Mouse (Mus musculus): ENCODE results near the gene 1700020A23Rik. TPM values are rescaled to one million over a fixed set of nuclear protein-coding genes. Genes with fewer than 3 reads are reported as not detected.
A peak's percentile ranks its signal among the peaks of the same experiment; 100 is the strongest.

1700020A23Rik gene
- total RNA-seq, 2 experiments from 2014 or later, result not detected

DNA sequence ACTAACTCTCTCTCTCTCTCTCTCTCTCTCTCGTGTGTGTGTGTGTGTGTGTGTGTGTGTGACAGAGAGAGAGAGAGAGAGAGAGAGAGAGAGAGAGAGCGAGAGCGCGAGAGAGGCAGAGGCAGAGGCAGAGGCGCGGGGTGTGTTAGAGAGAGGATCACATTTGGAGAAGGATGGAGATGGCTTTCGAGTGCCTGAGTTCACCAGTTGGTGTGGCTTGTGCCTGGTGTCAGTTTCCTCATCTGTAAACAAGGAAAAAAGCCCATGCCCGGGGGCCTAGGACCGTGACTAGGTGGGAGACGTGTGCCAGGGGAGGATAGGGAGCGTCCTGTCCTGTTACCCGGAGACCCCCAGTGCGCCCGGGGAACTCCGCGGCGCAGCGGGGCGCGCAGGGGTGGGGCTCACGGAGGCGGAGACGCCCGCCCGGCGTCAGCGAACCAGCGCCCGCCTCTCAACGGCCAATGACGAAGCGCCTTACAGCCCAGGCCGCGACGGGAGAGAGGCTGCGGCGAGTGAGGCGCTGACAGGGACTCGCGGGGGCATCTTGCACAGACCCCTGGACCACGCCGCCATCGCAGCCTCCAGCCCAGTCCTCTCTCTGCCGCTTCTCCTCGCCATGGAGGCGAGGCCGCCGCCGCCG, 44.9 kb downstream of the 1700020A23Rik start, which contains the start of gene Ptpra:
Gene Ptpra, plus strand, starts transcription at position 485 of the 640 bp plus-strand sequence.
- intact Hi-C loops (cut with DNase I), result loop anchor here (2.0 to 5.0 kb wide), 2 partner anchors 27 to 42 kb away; no protein-coding TSS in a partner anchor
- peak; percentile 95 to 96 for DNase-seq

DNA sequence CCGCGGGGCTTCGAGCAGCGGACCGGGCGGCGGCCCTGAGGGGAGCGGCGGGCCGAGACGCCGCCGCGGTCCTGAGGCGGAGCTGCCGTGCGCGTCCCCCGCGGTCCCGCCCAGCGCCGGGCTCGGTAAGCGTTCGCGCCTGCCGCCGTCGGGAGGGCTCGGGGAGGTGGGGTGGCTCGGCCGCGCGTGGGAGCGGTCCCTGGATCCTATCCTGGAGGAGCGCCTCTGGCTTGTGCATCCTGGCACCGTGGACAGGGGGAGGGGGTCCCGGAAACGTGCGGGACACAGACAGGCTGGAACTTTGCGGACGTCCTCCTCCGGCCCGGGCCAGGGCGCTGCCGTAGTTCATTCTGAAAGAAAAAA, 45.4 kb downstream of the 1700020A23Rik start:
- peak in 1 of 2 experiments; percentile 82 for DNase-seq
- intact Hi-C loops (cut with DNase I), result loop anchor here (2.0 to 5.0 kb wide), 2 partner anchors 26 to 42 kb away; no protein-coding TSS in a partner anchor

DNA sequence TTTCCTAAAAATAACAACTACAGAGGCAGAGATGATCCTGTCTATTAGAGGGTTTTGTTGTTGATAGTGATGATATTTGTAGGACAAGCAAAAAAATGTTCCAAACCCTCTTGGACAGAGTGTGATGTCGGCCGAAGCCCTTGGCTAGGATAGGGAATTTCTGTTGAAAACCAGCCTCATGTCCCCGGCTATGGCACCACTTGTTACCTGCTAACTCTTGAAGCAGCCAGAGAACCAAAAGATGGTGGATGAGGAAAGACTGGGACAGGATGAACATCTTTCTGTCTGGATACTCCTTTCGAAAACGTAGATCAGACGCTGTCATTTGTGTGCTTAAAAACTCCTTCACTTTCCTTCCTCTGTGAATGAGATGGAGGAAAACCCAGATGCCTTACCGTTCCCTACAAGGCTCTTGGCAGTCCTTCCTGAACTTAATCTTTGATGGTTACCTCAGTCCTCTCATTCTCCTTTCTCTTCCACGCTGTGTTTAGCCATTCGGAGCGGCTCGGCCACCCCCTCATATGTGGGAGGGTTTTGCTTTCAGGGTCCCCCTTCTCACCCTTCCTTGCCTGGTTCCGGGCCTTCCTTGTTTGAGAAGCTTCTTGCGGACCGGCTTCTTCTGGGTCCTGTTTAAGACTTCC, 46.1 kb downstream of the 1700020A23Rik start:
- intact Hi-C loops (cut with DNase I), result loop anchor here (2.0 to 5.0 kb wide), 2 partner anchors 26 to 41 kb away; no protein-coding TSS in a partner anchor
- DNase-seq, result no peak

DNA sequence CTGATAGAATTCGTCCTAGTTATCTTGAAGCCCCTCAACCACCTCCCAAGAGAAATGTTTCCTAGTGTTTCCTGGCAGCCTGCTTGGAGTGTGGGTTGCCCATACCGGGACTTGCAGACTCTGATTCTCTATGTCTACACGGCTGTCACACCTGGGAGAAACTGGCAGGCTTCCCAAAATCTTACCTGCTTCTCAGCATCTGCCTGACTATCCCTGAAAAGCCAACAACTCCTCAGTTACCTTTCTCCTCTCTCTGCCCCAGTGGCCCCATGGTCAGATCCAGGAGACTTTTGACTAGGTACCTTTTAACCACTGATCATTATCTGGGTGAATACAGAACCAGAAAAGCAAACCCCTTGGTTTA, 46.6 kb downstream of the 1700020A23Rik start:
- intact Hi-C loops (cut with DNase I), result loop anchor here (2.0 to 5.0 kb wide), 2 partner anchors 25 to 41 kb away; no protein-coding TSS in a partner anchor
- DNase-seq, result no peak

DNA sequence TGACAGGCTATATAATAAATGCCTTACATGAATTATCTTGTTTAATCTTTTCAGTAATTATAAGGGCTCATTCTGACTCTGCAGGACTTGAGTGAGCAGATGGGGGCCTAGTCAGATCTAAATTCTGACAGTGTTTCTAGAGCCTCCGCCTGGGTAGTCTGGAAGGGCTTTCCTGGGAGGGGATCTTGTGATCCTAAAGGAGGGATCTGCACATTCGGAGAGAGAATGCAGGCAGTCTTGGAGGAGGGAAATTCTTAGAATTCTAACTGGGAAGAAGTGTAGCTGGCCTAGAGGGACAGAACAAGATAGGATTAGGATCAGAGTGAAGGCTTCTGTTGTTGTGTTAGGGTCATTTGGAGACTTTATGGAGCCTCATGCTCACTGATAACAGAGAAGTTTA, 47.2 kb downstream of the 1700020A23Rik start:
- no peak for DNase-seq
- intact Hi-C loops (cut with DNase I), result loop anchor here (5.0 kb wide), 1 partner anchor 40 kb away; no protein-coding TSS in a partner anchor

DNA sequence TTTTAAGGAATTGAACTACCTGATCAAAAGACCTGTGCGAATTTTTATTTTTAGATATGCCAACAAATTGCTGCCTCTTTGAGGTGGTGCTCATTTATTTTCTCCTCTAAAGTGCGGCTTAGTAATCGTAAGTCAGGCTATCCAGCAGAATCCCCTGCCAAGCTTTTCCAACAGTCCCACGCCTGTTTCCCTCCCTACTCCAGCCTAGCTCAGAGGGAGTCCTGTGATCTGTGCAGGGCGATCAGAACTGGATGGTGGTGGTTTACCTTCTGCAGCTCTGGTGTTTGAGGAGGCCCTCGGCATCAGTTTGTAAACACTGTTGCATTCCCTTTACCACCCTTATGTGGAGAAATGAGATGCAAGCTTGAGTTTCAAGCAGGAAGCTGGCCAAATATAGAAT, 48.4 kb downstream of the 1700020A23Rik start:
- DNase-seq, result peak; percentile 18 to 30
- intact Hi-C loops (cut with DNase I), result loop anchor here (5.0 kb wide), 1 partner anchor 39 kb away; no protein-coding TSS in a partner anchor

DNA sequence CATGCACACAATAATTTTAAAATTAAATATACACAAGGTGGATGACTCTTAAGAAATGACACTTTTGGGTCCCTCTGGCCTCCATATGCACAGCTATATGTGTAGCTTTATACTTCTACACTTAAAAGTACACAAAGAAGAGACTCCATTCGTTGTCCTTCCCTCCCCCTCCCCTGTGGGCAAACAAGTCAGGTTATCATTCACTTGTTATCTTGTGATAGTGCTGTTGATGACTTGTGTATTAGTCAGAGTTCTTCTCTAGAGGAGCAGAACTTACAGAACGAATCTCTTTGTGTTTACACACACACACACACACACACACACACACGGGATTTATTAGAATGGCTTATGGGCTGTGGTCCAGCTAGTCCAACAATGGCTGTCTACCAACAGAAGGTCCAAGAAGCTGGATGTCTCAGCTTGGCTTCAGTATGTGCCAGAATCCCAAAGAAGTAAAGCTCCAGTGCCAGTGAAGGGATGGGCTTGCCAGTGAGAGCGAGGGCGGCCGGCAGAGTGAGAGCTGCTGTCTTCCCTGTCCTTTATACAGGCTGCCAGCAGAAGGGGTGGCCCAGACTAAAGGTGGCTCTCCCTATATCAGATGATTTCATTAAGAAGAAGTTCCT, 49.8 kb downstream of the 1700020A23Rik start:
- intact Hi-C loops (cut with DNase I), result loop anchor here (5.0 kb wide), 1 partner anchor 37 kb away; no protein-coding TSS in a partner anchor
- peak in 1 of 2 experiments; percentile 12 for DNase-seq

Other genes starting within 250 kb of the 1700020A23Rik start
- 100 to 1,000 TPM; 192 to 194 TPM for gene Snrpb, start 225.9 kb upstream of the 1700020A23Rik start, total RNA-seq (2021)
- gene Tmc2, start 210.1 kb upstream of the 1700020A23Rik start, total RNA-seq (2021), result not detected
- 10 to 100 TPM; 43.5 to 50.4 TPM for gene Nop56, start 130.8 kb upstream of the 1700020A23Rik start, total RNA-seq (2021)
- gene Idh3b, start 120.7 kb upstream of the 1700020A23Rik start, total RNA-seq (2021), result 100 to 1,000 TPM; 586 to 605 TPM
- gene Ebf4, start 110.1 kb upstream of the 1700020A23Rik start, total RNA-seq (2021), result 1 to 10 TPM; 1.2 to 1.3 TPM
- gene Cpxm1, start 7.7 kb upstream of the 1700020A23Rik start, total RNA-seq (2021), result 10 to 100 TPM; 16.7 to 17.3 TPM
- not detected for gene Gm28372, start within 50 bp of the 1700020A23Rik start, total RNA-seq (2021)
- not detected for gene Tmem239, start 1.2 kb downstream of the 1700020A23Rik start, total RNA-seq (2021)
- gene Vps16, start 19.1 kb downstream of the 1700020A23Rik start, total RNA-seq (2021), result 10 to 100 TPM; 30.9 to 32.6 TPM
- 1 to 10 TPM; 5.0 to 6.2 TPM for gene Pced1a, start 19.4 kb downstream of the 1700020A23Rik start, total RNA-seq (2021)
- gene Ptpra, start 45.0 kb downstream of the 1700020A23Rik start, total RNA-seq (2021), result 10 to 100 TPM; 76.0 to 76.1 TPM
- gene Mrps26, start 158.5 kb downstream of the 1700020A23Rik start, total RNA-seq (2021), result 10 to 100 TPM; 76.2 to 77.8 TPM
- gene Oxt, start 170.9 kb downstream of the 1700020A23Rik start, total RNA-seq (2021), result under 1 TPM in 1 of 2 experiments, not detected in 1; 0.62 TPM
- 1 to 10 TPM in 1 of 2 experiments, under 1 TPM in 1; 0.60 to 1.1 TPM for gene Avp, start 177.3 kb downstream of the 1700020A23Rik start, total RNA-seq (2021)
- gene Fastkd5, start 224.8 kb downstream of the 1700020A23Rik start, total RNA-seq (2021), result 1 to 10 TPM; 8.8 to 9.5 TPM
- gene Ubox5, start 224.8 kb downstream of the 1700020A23Rik start, total RNA-seq (2021), result 1 to 10 TPM; 6.2 to 6.4 TPM
- gene Lzts3, start 237.5 kb downstream of the 1700020A23Rik start, total RNA-seq (2021), result 1 to 10 TPM; 3.8 to 4.0 TPM